Mouse (Mus musculus) thymus, adult 2 months (tissue): ENCODE data around the gene Gpr84.

ENCODE experiments used
- CTCF ChIP-seq: fragments of 200-500 bp; IDR thresholded peaks from 2 replicates; pipeline ENCODE4 v1.5.1; 2012; ENCODE audit warnings: mild to moderate bottlenecking, control low read depth, low read length, moderate library complexity, borderline replicate concordance; ENCODE audit not compliant: control insufficient read depth, poor library complexity, insufficient read depth; ENCODE audit errors: extremely low read depth
- POLR2A ChIP-seq: fragments of 200-500 bp; IDR thresholded peaks from 2 replicates; pipeline ENCODE4 v1.6.1; 2012; ENCODE audit warnings: mild to moderate bottlenecking, low read length, control low read depth, moderate library complexity; ENCODE audit not compliant: control insufficient read depth, poor library complexity, insufficient read depth; ENCODE audit errors: extremely low read depth

- TF ChIP-seq CTCF (no peak), POLR2A (no peak)
Measured at GRCm38 (mm10) chr15:103339166-103339960, 29.0 kb upstream of the Gpr84 start.
